Mouse (Mus musculus) intestine, embryonic 14.5 days (tissue): ENCODE data around the gene Gpr35. TPM values are rescaled to one million over a fixed set of nuclear protein-coding genes. Genes with fewer than 3 reads are reported as not detected.
A peak's percentile ranks its signal among the peaks of the same experiment; 100 is the strongest.

Experiments used
- ATAC-seq: fragments of 200-750 bp; cut with Nextera tagmentation; replicated peaks from 2 replicates; pipeline ENCODE4 v1.8.0; 2017; ENCODE audit warnings: low read depth, moderate number of reproducible peaks, moderate TSS enrichment, moderate library complexity; ENCODE audit not compliant: low FRiP score, low TSS enrichment
- DNase-seq: peaks from one replicate; pipeline ENCODE4 v3.0.0-alpha.2; 2018; ENCODE audit warnings: low spot score
- H3K27ac ChIP-seq: fragments of 300-500 bp; sonication (generic); 2 replicates; pipeline ENCODE4 v1.5.1; 2014; ENCODE audit warnings: low read depth, mild to moderate bottlenecking, control low read depth
- H3K27me3 ChIP-seq: fragments of 300-500 bp; sonication (generic); replicated peaks from 2 replicates; pipeline ENCODE4 v1.6.1; 2014; ENCODE audit warnings: low read length, control low read depth; ENCODE audit not compliant: control insufficient read depth, insufficient read depth
- H3K36me3 ChIP-seq: fragments of 300-500 bp; sonication (generic); 2 replicates; pipeline ENCODE4 v1.6.1; 2014; ENCODE audit warnings: low read length, control low read depth; ENCODE audit not compliant: control insufficient read depth, insufficient read depth
- H3K4me1 ChIP-seq: fragments of 300-500 bp; sonication (generic); replicated peaks from 2 replicates; pipeline ENCODE4 v1.6.1; 2014; ENCODE audit warnings: low read length, control low read depth, mixed read lengths; ENCODE audit not compliant: control insufficient read depth, insufficient read depth
- H3K4me2 ChIP-seq: fragments of 300-500 bp; sonication (generic); 2 replicates; pipeline ENCODE4 v1.6.1; 2014; ENCODE audit warnings: low read length
- H3K4me3 ChIP-seq: fragments of 300-500 bp; sonication (generic); 2 replicates; pipeline ENCODE4 v1.5.1; 2014; ENCODE audit warnings: low read depth, low read length, control low read depth, mixed read lengths
- H3K9ac ChIP-seq: fragments of 300-500 bp; sonication (generic); 2 replicates; pipeline ENCODE4 v1.6.1; 2014; ENCODE audit warnings: mild to moderate bottlenecking, low read length
- H3K9me3 ChIP-seq: fragments of 300-500 bp; sonication (generic); 2 replicates; pipeline ENCODE4 v1.6.1; 2016; ENCODE audit warnings: low read length, control low read depth; ENCODE audit not compliant: control insufficient read depth
- WGBS: fragments of 180-500 bp; shearing (Covaris S2); extraction: QIAGEN DNeasy Blood & Tissue Kit; methylation state at CpG from one replicate; pipeline ENCODE4 v1.1.7; 2014; 5-methylcytosine and 5-hydroxymethylcytosine counted together
- polyA plus RNA-seq: library from polyadenylated mRNA; unstranded; fragments of >200 nt; fragmentation: Nextera tagmentation; extraction: Ambion mirVana; gene quantifications from 2 replicates; pipeline ENCODE4 v1.2.1, GENCODE M21; 2014

Gpr35 gene
- polyA plus RNA-seq, 1 experiment from 2014 or later, result 5.7 TPM

GRCm38 (mm10) chr1:93012103-93012585 is 61.5 kb downstream of the Gpr35 start:
- no peak for DNase-seq
- Histone ChIP-seq H3K27me3 (no peaks in the 10 kb centered on the region), H3K9ac (no peak overlapping the region), H3K4me3 (no peak overlapping the region), H3K4me1 (no peaks in the 10 kb centered on the region), H3K27ac (no peak overlapping the region), H3K4me2 (no peak overlapping the region), H3K36me3 (no peaks in the 10 kb centered on the region), H3K9me3 (no peaks in the 10 kb centered on the region)
- no peak for ATAC-seq
- WGBS, result 64% methylated on average over 7 of the region's 7 CpGs

- DNase-seq, result no peak
Measured at GRCm38 (mm10) chr1:93013367-93013766, 62.7 kb downstream of the Gpr35 start.

GRCm38 (mm10) chr1:93014460-93014859 is 63.8 kb downstream of the Gpr35 start:
- DNase-seq (peak; percentile 84), ATAC-seq (peak; percentile 59; the same call in 1 of the 2 replicates)

More at GRCm38 (mm10) chr1:93013367-93013766, 62.7 kb downstream of the Gpr35 start:
- H3K36me3 ChIP-seq, result no peaks in the 10 kb centered on the region
- no peaks in the 10 kb centered on the region for H3K27me3 ChIP-seq
- ATAC-seq, result no peak
- H3K4me2 ChIP-seq, result no peak overlapping the region
- 74% methylated on average over 4 of the region's 4 CpGs for WGBS
- no peak overlapping the region for H3K27ac ChIP-seq
- H3K4me3 ChIP-seq, result no peak overlapping the region
- H3K9ac ChIP-seq, result no peak overlapping the region
- no peaks in the 10 kb centered on the region for H3K4me1 ChIP-seq
- no peaks in the 10 kb centered on the region for H3K9me3 ChIP-seq

DNA sequence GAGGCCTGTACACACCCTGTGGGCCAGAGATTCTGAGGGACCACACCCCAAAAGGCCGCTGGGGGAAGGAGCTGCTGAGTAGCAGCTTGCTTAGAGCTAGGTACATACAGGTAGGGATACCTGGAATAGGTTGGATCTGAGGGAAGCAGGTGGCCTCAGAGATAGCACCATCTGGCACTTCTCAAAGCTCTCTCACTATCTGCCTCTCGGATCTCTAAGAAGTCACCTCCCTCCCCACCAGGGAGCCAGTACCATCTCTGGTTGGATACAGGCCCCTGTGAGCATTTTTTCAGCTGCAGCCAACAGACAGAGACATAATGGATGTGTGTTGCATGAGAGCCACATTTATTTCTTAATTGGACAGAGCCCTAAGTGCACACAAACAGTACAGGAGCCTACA is 64.5 kb downstream of the Gpr35 start:
- WGBS, result 53% methylated on average over 2 of the region's 2 CpGs
- ATAC-seq (no peak), DNase-seq (no peak)
- Histone ChIP-seq H3K27me3 (no peaks in the 10 kb centered on the region), H3K27ac (no peak overlapping the region), H3K4me1 (no peaks in the 10 kb centered on the region), H3K4me3 (no peak overlapping the region), H3K9me3 (no peaks in the 10 kb centered on the region), H3K36me3 (no peaks in the 10 kb centered on the region), H3K4me2 (no peak overlapping the region), H3K9ac (no peak overlapping the region)

More at GRCm38 (mm10) chr1:93014460-93014859, 63.8 kb downstream of the Gpr35 start:
- Histone ChIP-seq H3K4me3 (no peak overlapping the region), H3K4me1 (no peaks in the 10 kb centered on the region), H3K9me3 (no peaks in the 10 kb centered on the region), H3K9ac (no peak overlapping the region), H3K4me2 (no peak overlapping the region), H3K36me3 (no peaks in the 10 kb centered on the region), H3K27me3 (no peaks in the 10 kb centered on the region), H3K27ac (no peak overlapping the region)

GRCm38 (mm10) chr1:93018716-93019115 is 68.1 kb downstream of the Gpr35 start:
- Histone ChIP-seq H3K27me3 (no peaks in the 10 kb centered on the region), H3K36me3 (no peaks in the 10 kb centered on the region), H3K4me3 (no peak overlapping the region), H3K4me1 (no peaks in the 10 kb centered on the region), H3K9ac (no peak overlapping the region), H3K9me3 (no peaks in the 10 kb centered on the region), H3K4me2 (no peak overlapping the region), H3K27ac (no peak overlapping the region)
- DNase-seq (no peak), ATAC-seq (no peak)
- WGBS, result 89% methylated on average over 10 of the region's 10 CpGs

DNA sequence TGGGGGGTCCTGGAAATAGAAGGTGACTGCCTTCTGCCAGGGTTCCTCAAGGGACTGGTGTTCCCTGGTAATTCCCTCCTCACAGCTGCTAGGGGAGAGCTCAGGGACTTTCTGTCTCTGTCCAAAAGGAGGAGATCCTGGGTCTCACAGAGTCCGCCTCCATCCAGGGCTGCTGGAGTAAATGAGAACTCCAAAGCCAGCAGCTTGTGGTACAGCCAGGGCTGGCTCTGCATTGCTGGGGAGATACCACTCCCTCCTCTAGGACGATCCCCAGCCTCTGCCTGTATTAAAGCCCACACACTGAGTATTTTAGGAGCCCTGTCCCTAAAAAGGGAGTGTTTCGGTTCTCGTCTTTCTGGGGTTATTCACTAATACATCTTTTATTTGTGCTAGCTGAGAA is 69.9 kb downstream of the Gpr35 start:
- Histone ChIP-seq H3K4me2 (no peak overlapping the region), H3K9me3 (no peaks in the 10 kb centered on the region), H3K9ac (no peak overlapping the region), H3K27ac (no peak overlapping the region), H3K36me3 (no peaks in the 10 kb centered on the region), H3K4me1 (no peaks in the 10 kb centered on the region), H3K27me3 (no peaks in the 10 kb centered on the region), H3K4me3 (no peak overlapping the region)
- ATAC-seq (no peak), DNase-seq (no peak)
- 77% methylated on average over 4 of the region's 4 CpGs for WGBS

- 86% methylated on average over 8 of the region's 8 CpGs for WGBS
- DNase-seq (no peak), ATAC-seq (no peak)
- Histone ChIP-seq H3K4me2 (no peak overlapping the region), H3K4me1 (no peaks in the 10 kb centered on the region), H3K9ac (no peak overlapping the region), H3K4me3 (no peak overlapping the region), H3K36me3 (no peaks in the 10 kb centered on the region), H3K27ac (no peak overlapping the region), H3K27me3 (no peaks in the 10 kb centered on the region), H3K9me3 (no peaks in the 10 kb centered on the region)
Measured at GRCm38 (mm10) chr1:93026600-93026999, 75.9 kb downstream of the Gpr35 start.

DNA sequence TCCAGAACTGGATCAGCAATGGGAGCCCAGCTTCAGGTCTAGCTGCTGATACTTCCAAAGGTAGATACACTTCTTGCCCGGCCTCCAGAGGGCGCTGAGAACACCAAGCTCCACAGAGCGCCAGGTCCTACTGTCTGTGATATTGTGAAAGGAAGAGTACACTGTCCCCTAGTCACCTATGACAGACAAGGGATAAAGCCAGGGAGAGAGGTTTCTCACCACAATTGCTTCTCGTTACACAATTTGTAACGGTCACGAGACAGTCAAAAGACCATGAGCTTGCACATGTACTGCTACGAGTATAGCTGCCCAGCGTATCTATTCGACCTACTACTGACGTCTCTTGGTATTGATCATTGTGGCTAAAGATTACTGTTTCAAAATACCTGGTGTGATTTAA is 78.7 kb downstream of the Gpr35 start:
- ATAC-seq (no peak), DNase-seq (no peak)
- WGBS, result 94% methylated on average over 10 of the region's 10 CpGs
- no peak overlapping the region for H3K4me2 ChIP-seq
- no peaks in the 10 kb centered on the region for H3K36me3 ChIP-seq
- no peaks in the 10 kb centered on the region for H3K4me1 ChIP-seq
- H3K4me3 ChIP-seq, result no peak overlapping the region
- no peak overlapping the region for H3K27ac ChIP-seq
- no peak overlapping the region for H3K9ac ChIP-seq
- H3K9me3 ChIP-seq, result no peaks in the 10 kb centered on the region
- no peaks in the 10 kb centered on the region for H3K27me3 ChIP-seq

DNA sequence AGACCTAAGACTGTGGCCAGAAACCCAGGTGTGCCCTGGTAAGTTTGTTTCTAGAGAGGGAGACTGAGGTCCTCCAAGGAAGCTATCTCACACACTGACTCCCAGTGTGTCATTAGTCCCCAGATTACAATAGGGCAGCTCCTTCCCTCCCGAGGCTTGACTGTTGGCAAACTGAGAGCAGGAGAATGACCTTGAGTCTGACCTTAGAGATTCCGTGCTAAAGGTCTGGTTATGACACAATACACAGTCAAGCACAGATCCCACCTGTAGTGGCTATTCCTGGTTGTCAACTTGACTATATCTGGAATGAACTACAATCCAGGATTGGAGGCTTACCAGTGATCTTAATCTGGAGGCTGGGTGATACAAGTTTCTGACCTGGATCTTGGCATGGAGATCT is 79.4 kb downstream of the Gpr35 start:
- H3K9ac ChIP-seq, result no peak overlapping the region
- H3K27me3 ChIP-seq, result no peaks in the 10 kb centered on the region
- no peaks in the 10 kb centered on the region for H3K36me3 ChIP-seq
- 70% methylated on average over 2 of the region's 2 CpGs for WGBS
- no peaks in the 10 kb centered on the region for H3K9me3 ChIP-seq
- no peak overlapping the region for H3K27ac ChIP-seq
- H3K4me3 ChIP-seq, result no peak overlapping the region
- no peaks in the 10 kb centered on the region for H3K4me1 ChIP-seq
- ATAC-seq, result no peak
- DNase-seq, result no peak
- no peak overlapping the region for H3K4me2 ChIP-seq
